Mouse (Mus musculus) limb, embryonic 14.5 days (tissue): ENCODE measurements at regions not wholly inside any gene's neighbourhood (a gene's known extent, or its start where the extent isn't known, plus 50 kb on each side); places are given as distances from the start of the nearest gene placed in this dataset.

Experiments
- ATAC-seq: fragments of 200-750 bp; cut with Nextera tagmentation; 2 replicates; pipeline ENCODE4 v1.8.0; 2017; ENCODE audit warnings: low read depth, moderate number of reproducible peaks, moderate TSS enrichment; ENCODE audit not compliant: low FRiP score
- DNase-seq: peaks from one replicate; pipeline ENCODE4 v3.0.0-alpha.2; 2015; ENCODE audit warnings: low spot score
- H3K27ac ChIP-seq: fragments of 300-500 bp; sonication (generic); replicated peaks from 2 replicates; pipeline ENCODE4 v1.5.1; 2014; ENCODE audit warnings: low read depth, mild to moderate bottlenecking, low read length, moderate library complexity, mixed read lengths
- H3K27me3 ChIP-seq: fragments of 300-500 bp; sonication (generic); 2 replicates; pipeline ENCODE4 v1.6.1; 2014; ENCODE audit warnings: low read length, mixed read lengths; ENCODE audit not compliant: control insufficient read depth, insufficient read depth
- H3K36me3 ChIP-seq: fragments of 300-500 bp; sonication (generic); 2 replicates; pipeline ENCODE4 v1.6.1; 2014; ENCODE audit warnings: mild to moderate bottlenecking, low read length, moderate library complexity, mixed read lengths; ENCODE audit not compliant: control insufficient read depth, insufficient read depth
- H3K4me1 ChIP-seq: fragments of 300-500 bp; sonication (generic); 2 replicates; pipeline ENCODE4 v1.6.1; 2014; ENCODE audit warnings: antibody characterized with exemption, low read length, mixed read lengths; ENCODE audit not compliant: control insufficient read depth, insufficient read depth
- H3K4me2 ChIP-seq: fragments of 300-500 bp; sonication (generic); replicated peaks from 2 replicates; pipeline ENCODE4 v1.6.1; 2014; ENCODE audit warnings: low read depth, mild to moderate bottlenecking, low read length, moderate library complexity; ENCODE audit not compliant: severe bottlenecking
- H3K4me3 ChIP-seq: fragments of 300-500 bp; sonication (generic); replicated peaks from 2 replicates; pipeline ENCODE4 v1.5.1; 2014; ENCODE audit warnings: low read length
- H3K9ac ChIP-seq: fragments of 300-500 bp; sonication (generic); 2 replicates; pipeline ENCODE4 v1.6.1; 2014; ENCODE audit warnings: mild to moderate bottlenecking, low read depth, low read length, moderate library complexity; ENCODE audit not compliant: severe bottlenecking
- H3K9me3 ChIP-seq: fragments of 300-500 bp; sonication (generic); 2 replicates; pipeline ENCODE4 v1.6.1; 2016; ENCODE audit warnings: low read length; ENCODE audit not compliant: control insufficient read depth
- POLR2A ChIP-seq: fragments of 200-500 bp; IDR thresholded peaks from 2 replicates; pipeline ENCODE4 v1.8.0; 2012; ENCODE audit warnings: inconsistent platforms, mild to moderate bottlenecking, moderate library complexity, borderline replicate concordance; ENCODE audit not compliant: insufficient read depth, insufficient read length; ENCODE audit errors: extremely low read depth
- WGBS: fragments of 180-500 bp; shearing (Covaris S2); extraction: QIAGEN DNeasy Blood & Tissue Kit; methylation state at CpG from one replicate; pipeline ENCODE4 v1.1.7; 2014; 5-methylcytosine and 5-hydroxymethylcytosine counted together

DNA sequence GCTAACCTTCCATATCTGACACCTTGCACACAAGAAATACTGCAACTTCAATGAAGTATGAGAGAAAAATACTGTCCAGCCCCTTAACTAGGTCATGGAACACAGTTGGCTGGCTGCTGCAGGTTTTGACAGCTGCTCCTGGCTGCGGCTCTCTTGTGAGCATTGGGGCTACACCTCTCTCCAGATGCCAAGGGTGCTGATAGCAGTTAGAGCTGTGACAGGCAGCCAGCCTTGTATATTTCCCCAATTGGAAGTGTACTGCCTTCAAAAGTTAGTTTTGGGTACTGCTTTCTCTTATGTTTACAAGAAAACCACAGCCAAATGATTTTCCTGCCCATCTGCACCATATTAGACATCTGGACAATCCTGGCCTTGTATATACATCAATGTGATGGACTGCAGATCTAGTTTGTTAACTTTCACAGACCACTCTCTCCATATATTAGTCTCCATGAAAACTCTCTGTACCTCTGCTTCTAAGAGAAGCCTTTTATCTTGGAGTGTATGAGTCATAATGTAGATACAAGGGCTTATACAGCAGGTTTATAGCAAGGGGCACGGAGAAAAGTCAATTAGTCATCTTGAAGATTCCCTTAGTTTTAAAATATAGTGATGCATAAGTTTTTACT is 470.0 kb upstream of the Tecrl start:
- DNase-seq = peak; percentile 7
- TF ChIP-seq POLR2A = no peak
- Histone ChIP-seq H3K9me3 (no peaks in the 10 kb centered on the region), H3K4me1 (no peaks in the 10 kb centered on the region), H3K4me3 (no peak overlapping the region), H3K9ac (no peak overlapping the region), H3K27ac (no peak overlapping the region), H3K4me2 (no peak overlapping the region), H3K27me3 (no peaks in the 10 kb centered on the region), H3K36me3 (no peaks in the 10 kb centered on the region)
- no peak for ATAC-seq
- 29% methylated on average over 2 of the region's 2 CpGs for WGBS

DNA sequence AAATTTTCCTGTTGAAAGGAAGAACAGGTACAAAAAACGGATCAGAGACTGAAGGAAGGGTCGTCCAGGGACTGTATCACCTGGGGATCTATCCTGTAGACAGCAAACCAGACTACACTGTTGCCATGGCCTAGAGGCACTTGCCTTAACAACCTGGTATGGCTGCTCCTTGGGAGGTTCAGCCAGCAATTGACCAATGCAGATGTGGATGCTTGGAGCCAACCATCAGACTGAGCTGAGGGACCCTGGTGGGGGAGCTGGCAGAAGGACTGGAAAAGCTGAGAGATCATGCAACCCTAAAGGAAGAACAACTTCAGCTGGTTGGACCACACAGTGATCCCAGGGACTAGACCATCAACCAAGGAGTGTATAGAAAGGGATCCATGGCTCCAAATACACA is 456.3 kb upstream of the Tecrl start:
- no peaks in the 10 kb centered on the region for H3K9me3 ChIP-seq
- no peak for TF ChIP-seq POLR2A

DNA sequence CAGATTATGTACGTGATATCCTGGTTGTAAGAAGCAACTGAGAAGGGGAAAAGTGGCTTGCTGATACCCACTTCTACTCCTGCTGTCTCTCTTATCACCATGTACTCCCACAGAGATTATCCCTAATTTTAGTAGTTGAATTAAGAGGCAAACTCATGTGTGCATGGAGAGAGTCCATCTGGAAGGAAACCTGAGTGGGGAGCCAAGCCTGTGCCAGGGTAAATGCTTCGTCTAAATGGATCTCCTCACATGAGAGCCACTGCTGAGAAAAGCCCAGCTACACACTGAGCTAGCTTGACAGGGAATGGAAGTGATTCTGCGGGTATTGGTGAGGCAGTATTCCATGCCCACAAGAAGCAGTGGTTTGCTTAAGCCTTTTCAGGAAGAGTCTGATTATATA is 445.0 kb upstream of the Tecrl start:
- TF ChIP-seq POLR2A = no peak
- Histone ChIP-seq H3K9me3 (no peaks in the 10 kb centered on the region), H3K36me3 (no peaks in the 10 kb centered on the region), H3K4me1 (no peaks in the 10 kb centered on the region), H3K4me3 (no peak overlapping the region), H3K4me2 (no peak overlapping the region), H3K27ac (no peak overlapping the region), H3K27me3 (no peaks in the 10 kb centered on the region), H3K9ac (no peak overlapping the region)
- DNase-seq (no peak), ATAC-seq (no peak)
- 70% methylated on average over 3 of the region's 3 CpGs for WGBS

More for the DNA sequence above, 456.3 kb upstream of the Tecrl start:
- WGBS = 85% methylated on average over 2 of the region's 2 CpGs
- ATAC-seq = no peak
- Histone ChIP-seq H3K9ac (no peak overlapping the region), H3K27me3 (no peaks in the 10 kb centered on the region), H3K4me1 (no peaks in the 10 kb centered on the region), H3K4me2 (no peak overlapping the region), H3K4me3 (no peak overlapping the region), H3K36me3 (no peaks in the 10 kb centered on the region), H3K27ac (no peak overlapping the region)
- no peak for DNase-seq

DNA sequence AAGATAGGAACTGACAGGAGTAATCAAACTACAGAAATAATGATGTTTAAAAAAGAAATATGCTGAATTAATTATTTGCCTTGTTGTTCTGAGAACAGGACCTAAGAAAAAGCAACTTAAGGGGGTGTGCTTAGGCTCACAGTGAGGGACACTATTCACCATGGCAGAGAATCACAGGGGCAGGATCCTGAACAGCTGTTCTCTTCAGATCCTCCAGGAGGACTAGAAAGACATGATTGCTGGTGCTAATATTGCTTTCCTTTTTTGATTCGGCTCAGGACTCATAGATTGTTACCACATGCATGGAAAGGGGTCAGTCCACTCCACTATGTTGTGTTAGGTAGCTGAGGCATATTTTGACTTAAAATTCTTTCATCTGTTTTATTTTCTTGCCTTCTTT is 425.4 kb upstream of the Tecrl start:
- WGBS = 43% methylated on average over 1 of the region's 1 CpGs
- no peaks in the 10 kb centered on the region for H3K27me3 ChIP-seq
- no peaks in the 10 kb centered on the region for H3K9me3 ChIP-seq
- H3K4me2 ChIP-seq = no peak overlapping the region
- DNase-seq = no peak
- H3K4me1 ChIP-seq = no peaks in the 10 kb centered on the region
- H3K9ac ChIP-seq = no peak overlapping the region
- no peaks in the 10 kb centered on the region for H3K36me3 ChIP-seq
- no peak for ATAC-seq
- H3K27ac ChIP-seq = no peak overlapping the region
- TF ChIP-seq POLR2A = no peak
- no peak overlapping the region for H3K4me3 ChIP-seq

DNA sequence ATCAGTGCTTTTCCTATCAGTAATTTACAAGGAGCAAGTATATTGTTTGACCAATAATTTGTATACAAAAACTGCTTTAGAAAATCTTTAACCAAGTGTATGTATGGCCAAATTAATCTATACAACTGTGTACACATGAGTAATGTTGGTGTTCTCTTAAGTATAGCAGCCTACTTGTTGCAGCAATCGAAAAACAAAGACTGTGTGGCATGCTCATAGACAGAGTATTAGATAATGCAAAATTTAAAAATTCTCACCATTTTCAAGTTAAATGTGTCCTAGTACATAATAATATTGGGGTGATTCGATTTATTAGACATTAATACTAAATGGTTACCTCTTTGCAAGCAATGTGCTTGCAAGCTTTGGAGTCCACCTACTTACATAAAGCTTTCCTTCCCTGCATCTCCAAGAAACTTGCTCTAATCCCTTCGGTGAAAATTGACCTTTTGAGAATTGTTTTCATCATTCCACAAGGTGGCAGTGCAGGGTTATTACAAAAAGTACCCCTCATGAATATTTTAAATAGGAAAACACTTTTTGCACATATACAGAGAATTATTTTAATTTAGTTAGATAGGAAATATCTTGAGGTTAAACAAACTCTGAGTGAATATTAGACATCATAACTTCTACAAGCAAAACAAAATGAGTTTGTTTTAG is 423.4 kb upstream of the Tecrl start:
- ATAC-seq = no peak
- H3K9ac ChIP-seq = no peak overlapping the region
- no peaks in the 10 kb centered on the region for H3K36me3 ChIP-seq
- no peak overlapping the region for H3K27ac ChIP-seq
- no peak overlapping the region for H3K4me3 ChIP-seq
- H3K4me1 ChIP-seq = no peaks in the 10 kb centered on the region
- peak; percentile 25 for DNase-seq
- 30% methylated on average over 3 of the region's 3 CpGs for WGBS
- no peaks in the 10 kb centered on the region for H3K9me3 ChIP-seq
- H3K4me2 ChIP-seq = no peak overlapping the region
- no peak for TF ChIP-seq POLR2A
- no peaks in the 10 kb centered on the region for H3K27me3 ChIP-seq
